Mouse (Mus musculus) testis, postnatal 14 days (tissue): Measurements from ENCODE around the gene Ap1b1.

ENCODE experiments used
- DNase-seq: peaks from one replicate; pipeline ENCODE4 v3.0.0; 2021; ENCODE audit warnings: low spot score

Ap1b1 gene

DNA sequence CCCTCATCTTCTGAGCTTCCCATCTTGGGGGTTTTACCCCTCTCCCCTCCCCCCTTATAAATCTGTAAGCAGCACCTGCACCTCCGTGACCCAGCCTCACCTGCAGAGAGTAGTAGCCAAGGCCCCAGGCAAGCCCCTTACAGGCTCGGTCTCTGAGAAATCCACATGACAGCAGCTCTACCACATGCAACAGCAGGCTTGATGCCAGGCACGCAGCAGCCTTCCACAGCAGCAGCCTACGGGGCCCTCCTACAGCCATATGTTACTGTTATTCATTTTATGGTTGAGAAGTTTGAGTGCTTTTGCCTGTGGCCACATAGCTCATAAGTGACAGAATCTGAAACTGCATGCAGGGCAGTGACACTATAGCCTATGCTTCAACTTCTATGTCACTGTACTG, 48.8 kb downstream of the Ap1b1 start:
- no peak for DNase-seq

DNA sequence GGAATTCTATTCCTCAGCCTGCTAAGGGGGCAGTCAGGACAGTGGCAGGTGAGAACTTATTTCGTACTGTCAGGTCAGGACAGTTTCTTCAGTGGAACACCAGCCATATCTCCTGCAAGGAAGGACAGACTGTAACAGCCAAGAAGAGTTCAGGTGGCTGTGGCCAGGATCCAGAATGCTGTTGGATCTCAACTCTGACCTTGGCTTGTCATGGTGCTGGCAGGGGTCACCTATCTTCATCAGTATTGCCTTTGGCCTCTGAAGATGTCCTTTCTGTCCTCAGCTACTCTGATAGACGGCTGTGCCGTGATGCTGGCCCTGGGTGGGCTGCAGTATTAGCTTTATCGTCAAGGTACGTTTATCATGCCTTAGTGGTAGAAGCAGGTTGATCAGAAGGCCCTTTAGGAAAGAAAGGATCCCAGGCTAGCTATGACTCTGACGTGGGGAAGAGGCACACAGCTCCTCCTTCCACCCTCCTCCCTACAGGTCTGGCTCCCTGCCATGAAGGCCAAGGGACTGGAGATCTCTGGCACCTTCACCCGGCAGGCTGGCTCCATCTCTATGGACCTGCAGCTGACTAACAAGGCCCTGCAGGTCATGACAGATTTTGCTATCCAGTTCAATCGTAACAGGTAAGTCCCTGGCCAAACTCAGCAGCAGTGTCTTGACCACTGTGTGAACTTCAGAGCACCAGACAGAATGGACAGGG, 50.7 kb downstream of the Ap1b1 start:
- no peak for DNase-seq

DNA sequence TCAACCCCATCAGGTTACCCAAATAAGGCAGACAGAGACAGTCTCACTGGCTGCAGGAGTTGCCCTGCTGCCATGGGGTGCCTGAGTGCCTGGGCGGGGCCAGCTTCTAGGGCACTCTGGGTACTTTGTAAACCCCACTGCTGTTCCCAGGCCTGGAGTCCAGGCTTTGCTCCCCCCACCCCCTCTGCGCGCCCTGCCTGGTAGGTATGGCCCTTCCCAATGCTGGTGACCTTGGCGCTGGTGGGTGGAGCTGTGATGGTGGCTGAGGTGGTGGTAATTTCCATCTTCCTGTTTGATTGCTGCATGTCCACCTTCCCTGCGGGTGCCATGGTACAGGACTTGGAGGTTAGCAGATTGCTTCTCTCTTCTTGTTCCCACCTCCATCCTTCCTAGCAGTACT, 54.0 kb downstream of the Ap1b1 start:
- no peak for DNase-seq

DNA sequence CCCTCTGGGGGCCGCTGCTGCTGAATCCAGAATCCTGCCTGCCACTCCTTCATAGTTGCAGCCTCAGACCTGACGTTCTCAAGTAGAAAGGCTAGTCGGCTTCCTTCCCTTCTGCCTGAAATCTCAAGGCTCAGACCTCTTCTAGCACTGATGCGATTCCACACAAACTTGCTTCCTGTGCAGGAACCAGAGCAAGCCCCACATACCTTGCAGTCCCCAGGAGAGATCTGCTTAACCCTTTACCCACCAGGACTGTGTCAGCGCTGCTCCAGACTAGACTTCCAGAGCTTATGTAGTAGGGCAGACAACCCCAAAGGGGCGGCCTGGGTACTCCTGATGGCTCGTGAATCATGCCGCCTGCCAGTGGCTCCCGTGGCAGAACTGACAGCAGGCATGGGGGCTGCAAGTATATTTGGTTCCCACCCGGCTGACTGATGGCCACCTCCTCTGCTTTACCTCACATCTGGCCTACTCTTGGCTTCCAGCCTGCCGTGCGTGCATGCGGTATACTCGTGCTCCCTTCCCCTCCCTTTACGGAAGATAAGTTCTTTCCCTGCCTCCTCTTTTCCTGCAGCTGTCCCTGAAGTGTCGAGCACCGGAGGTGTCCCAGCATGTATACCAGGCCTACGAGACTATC, 54.6 kb downstream of the Ap1b1 start:
- no peak for DNase-seq

DNA sequence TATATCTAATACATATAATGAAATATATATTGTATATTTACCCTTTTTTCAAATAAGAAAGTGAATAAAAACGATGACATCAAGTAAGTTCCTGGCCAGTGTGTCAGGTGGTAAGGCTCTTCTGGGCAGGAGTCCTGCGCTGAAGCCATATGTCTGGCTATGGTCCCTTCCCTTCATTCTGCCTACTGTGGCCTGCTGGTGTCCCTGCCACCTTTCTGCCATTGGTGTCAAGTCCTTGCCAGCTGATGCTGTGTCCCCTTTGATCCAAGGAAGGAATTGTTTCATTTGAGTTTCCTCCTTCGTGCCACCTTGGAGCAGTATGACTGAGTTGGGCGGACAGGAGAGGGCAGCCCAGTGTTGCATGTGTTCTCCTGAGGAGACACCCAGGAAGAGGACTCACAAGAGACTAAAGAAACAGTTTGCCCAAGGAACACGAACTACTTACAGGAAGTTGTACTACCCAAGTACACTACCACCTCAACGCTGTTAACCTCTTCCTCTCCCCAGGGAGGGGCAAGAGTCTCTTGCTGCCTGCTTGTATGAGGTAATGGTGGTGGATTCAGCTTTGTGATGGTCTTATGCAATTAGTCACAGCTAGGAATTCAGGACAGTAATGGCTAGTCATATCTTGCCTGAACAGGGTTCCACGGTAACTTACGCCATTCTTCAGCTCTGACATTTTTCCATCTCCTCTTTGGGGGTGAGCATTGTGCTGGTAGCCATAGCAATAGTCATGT, 56.2 kb downstream of the Ap1b1 start:
- DNase-seq: no peak

DNA sequence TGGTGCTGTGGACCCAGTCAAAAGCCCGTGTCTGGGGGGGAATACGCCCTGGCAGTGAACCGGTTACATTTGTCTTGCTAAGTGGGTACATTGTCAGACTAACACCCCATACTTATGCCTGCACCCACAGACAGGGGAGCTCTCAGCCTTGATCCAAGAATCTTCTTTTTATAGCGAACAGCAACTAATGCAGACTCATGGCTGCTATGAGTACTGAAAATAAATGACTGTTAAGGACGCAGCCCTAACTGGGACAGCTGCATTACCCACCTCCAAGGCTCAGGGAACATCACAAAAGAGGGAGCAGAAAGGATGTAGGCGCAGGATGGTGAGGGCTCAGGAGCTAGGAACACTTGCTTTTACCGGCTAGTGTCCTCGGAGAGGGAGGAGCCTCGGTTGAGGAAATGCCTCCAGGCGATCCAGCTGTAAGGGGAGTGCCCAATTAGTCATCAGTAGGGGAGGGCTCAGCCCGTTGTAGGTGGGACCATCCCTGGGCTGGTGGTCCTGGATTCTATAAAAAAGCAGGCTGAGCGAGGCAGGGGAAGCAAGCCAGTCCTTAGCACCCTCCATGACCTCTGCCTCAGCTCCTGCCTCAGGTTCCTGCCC, 59.8 kb downstream of the Ap1b1 start:
- DNase-seq: no peak

DNA sequence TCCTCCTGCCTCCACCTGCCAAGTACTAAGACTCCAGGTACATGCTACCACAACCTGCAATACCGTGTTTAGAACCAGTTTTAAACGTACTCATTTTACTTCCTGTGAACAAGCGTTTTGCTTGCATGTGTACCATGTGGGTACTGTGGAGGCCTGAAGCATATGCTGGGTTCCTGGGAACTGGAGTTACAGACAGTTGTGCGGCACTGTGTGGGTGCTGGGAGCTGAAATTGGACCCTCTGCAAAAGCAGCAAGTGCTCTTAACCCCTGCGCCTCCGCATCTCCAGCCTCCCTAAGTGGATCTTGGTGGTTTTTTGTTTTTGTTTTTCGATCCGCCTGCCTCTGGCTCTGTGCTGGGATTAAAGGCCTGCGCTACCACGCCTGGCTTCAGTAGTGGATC, 65.0 kb downstream of the Ap1b1 start:
- DNase-seq: no peak

DNA sequence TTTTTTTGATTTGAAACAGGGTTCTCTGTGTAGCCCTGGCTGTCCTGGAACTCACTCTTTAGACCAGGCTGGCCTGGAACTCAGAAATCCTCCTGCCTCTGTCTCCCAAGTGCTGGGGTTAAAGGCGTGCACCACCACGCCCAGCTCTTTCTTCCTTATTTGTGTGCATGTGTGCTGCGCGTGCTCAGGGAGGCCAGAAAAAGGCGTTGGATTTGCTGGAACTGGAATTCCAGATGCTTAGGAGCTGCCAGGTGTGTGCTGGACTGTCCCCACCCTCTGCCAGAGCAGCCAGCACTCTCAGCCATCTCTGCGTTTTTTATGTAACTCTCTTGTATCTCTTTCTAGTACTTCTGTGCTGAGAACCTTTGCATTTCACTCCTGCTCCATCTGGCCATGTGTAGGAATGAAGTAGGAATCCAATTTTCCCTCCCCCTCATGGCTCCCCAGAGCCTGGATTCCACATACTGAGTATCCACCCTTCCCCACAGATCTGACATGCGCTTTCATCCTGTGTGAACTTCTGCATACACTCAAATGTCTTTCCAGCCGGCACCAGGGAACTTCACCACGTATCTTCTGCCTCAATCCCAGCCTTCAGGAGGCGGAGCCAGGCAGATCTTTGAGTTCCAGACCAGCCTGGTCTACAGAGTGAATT, 65.7 kb downstream of the Ap1b1 start:
- DNase-seq: no peak

DNA sequence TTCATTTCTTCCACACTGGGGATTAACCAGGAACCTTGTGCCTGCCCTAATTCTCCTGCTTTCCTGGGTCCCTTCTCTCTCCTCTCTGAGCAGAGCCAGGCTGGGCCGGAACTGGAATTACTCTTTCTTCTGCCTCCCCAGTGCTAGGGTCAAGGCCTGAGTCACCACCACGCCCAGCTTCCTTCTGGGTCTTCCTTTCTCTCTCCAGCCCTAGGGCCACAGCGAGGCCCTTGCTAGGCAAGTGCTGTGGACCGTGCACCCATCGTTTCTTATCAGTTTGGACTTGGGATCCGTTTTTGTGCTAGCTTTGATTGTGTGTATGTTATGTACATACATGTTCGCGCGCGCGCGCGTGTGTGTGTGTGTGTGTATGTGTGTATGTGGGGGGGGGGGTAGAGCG, 67.5 kb downstream of the Ap1b1 start:
- DNase-seq: no peak

DNA sequence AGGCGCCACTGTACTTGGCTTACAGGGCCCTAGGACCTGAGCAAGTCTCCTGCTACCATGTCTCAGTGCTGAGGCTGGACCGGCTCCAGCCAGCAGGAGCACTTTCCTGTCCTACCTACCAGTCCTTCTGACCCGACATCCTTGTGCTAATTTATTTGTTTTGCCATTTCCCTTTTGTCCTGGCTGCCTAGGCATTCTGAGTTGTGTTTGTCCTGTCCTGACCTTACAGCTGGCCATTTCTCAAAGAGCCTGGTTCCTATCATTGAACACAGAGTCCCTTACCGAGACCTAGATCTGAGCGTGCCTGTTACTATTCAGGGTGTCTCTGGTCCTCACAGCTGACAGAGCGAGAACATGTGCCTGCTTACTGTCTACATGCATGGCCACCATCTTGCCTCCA, 68.2 kb downstream of the Ap1b1 start:
- DNase-seq: no peak

DNA sequence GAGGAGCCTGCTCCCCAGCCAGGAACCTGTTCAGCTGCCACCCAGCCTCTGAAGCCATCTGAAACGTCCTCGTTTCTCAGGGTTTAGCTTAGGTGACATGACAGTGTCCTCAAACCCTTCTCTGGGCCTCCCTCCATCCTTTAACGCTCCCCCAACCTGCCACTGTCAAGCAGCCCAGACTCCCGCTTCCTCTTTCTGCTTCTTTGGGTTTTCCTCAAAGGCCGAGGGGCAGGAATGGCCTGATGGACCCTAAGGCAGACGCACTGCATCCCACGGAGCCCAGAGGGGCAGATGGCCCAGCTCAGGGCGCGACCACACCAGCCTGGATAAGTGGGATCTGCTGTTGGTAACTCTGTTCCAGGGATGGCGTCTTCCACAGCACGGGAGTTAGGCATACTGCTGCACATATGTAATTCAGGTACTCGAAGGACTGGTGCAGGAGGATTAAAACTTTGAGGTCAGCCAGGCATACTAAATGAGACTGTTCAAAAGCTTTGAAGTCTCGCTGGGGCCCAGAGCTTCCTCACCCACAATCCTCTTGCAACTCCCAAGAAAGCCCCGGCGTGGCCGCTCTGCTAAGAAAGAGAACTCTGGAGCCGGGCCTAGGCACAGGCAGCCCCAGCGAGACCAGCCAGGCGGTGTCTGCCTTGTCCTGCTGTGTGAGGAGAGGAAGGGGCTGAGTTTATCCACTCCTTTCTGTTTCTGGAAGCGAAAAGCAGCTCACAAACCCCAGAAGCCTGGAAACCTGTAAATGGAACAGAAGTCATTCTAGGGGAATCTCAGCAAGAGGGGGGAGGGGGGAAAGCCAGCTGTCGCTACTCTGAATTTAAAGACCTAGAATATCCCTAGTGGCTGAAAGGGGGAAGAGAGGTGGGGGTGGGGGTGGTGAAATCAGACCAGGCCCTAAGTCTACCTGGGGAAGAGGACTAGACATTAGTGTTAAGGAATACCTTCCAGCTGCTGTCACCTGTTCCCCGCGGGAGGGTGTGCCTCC, 69.6 kb downstream of the Ap1b1 start:
- DNase-seq: no peak

DNA sequence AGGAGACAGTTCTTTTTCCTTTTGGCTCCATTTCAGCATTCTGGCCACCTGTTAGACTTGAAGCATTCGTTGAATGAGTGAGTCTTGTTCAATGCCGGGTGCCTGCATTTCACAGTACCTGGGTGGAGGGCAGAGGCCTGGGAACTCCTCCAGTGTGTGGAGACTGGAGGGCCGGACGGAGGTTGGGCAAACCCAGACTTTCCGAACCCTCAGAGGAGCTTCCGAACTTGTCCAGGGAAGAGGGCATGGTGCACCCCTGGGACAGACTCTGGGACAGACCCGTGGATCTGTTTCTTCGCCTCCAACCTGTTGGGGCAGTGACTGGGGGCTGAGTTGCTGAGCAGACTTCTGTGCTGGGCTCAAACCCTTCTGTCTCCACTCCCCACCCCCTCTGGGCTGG, 70.4 kb downstream of the Ap1b1 start:
- no peak for DNase-seq

DNA sequence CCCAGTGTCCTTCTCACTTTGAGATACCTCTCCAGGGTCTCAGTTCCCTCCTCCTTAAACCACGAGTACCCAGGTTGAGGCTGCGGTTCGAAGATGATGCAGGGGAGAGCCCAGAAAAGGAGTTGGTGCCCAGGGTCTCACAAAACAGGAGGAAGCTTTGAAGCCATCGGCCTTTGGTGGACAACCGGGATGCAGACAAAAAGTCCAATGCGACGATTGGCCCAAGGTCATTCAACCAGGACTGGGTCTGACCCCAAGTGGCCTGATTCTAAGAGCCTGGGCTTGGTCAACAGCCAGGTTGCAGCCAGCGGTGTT, 70.9 kb downstream of the Ap1b1 start:
- DNase-seq: no peak

DNA sequence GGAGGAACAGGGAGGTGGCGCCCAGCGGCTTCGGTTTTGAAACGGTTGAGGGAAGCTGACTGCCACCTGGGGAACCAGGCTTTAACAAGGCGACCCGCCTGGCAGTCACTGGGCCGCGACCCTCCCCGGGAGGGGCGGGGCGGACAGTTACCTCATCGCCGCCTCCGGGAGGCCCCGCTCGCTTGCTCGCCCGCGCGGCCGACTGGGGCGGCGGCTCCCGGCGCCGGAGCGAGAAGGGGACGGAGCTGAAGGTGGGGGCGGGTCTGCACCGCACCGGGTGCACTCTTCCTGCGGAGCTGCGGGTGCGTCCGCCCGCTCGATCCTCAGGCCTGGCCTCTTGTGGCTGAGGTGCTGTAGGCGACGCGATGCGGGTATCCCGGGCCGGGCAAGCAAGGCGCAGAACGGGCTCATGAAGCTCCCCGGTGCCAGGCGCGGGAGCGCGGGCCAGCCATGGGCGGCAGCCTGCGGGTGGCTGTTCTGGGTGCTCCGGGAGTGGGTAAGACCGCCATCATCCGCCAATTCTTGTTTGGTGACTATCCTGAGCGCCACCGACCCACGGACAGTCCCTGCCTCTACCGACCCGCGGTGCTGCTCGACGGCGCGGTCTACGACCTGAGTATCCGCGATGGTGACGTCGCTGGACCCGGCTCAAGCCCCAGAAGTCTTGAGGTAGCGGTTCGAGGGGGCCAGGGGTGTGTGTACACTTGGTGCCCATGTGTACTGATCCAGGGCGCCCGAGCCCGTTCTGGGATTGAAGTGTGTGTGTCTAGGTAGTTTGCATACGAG, 71.4 kb downstream of the Ap1b1 start, which contains the start of gene Rasl10a:
Rasl10a (plus strand) TSS at position 273 of the 786 bp plus-strand sequence.
- DNase-seq: peak; percentile 54

DNA sequence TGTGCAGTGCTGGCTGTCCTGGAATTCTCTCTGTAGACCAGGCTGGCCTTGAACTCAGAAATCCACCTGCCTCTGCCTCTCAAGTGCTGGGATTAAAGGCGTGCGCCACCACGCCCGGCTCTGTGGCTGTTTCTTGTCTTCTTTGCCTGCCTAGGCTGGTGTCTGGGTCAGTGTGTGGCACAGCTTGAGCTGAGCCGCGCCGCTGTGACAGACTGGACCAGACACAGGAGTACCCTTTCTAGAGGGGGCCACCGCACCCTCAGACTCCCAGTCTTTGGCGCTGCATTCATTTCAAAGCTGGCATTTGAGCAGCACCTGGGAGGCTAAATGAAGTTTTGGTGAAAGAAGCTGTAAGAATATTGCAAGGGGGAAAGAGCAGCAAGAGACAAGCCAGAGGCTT, 72.2 kb downstream of the Ap1b1 start:
- no peak for DNase-seq

DNA sequence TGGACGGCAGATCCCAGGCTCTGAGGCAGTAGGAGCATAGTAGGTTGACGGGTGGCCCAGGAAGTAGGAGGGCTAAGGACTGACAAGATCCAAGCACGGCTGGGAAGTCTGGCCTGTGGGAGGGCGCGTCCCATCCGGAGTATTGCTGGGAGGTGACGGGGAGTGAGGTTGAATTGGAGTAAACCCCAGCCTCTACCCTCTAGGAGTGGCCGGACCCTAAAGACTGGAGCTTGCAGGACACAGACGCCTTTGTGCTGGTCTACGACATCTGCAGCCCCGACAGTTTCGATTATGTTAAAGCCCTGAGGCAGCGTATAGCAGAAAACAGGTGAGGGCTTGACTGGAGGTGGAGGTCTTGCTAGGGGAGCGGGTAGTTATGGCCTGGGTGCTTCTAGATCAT, 72.6 kb downstream of the Ap1b1 start:
- DNase-seq: peak; percentile 45

DNA sequence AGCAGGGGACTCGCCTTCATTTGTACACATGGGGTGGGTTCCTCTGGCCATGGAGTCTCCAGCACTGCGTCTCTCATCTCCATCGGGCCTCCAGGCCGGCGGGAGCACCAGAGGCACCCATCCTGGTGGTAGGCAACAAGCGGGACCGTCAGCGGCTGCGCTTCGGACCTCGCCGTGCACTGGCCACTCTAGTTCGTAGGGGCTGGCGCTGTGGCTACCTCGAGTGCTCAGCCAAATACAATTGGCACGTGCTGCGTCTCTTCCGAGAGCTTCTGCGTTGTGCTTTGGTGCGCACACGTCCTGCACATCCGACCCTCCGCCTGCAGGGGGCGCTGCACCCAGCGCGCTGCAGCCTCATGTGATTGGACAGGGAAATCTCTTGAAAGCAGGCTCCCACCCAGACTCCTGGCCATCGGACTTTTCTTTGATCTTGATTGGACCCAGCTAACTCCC, 73.1 kb downstream of the Ap1b1 start:
- peak; percentile 76 for DNase-seq

DNA sequence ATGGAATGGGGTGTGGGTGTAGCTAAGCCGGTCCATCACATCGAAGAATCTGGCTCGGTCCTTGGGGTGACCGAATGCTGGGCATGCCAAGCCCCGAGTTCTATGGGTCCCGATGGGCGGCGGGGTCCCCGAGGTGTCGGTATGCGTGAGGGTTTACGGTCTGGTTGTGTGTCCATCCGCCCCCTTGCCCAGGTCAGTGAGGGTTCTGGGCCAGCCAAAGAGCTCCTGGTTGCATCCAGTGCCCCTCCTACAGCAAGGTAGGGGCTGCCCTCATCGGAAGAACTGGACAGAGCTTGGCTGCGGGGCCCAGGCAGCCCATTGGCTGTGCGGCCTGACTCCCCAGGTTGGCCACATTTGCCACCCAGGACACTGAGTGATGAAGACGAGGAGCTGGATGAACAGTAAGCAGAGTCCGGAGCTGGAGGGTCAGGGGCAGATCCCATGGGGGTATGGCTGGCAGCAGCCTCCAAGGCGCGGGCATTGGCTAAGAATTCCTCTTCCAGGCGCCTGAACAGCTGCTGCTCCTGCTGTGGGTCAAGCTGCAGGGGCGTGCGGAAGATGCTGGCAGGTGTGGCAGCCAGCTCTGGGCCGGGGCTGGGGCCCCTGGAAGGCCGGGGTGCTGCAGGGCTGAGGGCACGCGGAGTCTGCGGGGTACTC, 74.3 kb downstream of the Ap1b1 start:
- DNase-seq: no peak

DNA sequence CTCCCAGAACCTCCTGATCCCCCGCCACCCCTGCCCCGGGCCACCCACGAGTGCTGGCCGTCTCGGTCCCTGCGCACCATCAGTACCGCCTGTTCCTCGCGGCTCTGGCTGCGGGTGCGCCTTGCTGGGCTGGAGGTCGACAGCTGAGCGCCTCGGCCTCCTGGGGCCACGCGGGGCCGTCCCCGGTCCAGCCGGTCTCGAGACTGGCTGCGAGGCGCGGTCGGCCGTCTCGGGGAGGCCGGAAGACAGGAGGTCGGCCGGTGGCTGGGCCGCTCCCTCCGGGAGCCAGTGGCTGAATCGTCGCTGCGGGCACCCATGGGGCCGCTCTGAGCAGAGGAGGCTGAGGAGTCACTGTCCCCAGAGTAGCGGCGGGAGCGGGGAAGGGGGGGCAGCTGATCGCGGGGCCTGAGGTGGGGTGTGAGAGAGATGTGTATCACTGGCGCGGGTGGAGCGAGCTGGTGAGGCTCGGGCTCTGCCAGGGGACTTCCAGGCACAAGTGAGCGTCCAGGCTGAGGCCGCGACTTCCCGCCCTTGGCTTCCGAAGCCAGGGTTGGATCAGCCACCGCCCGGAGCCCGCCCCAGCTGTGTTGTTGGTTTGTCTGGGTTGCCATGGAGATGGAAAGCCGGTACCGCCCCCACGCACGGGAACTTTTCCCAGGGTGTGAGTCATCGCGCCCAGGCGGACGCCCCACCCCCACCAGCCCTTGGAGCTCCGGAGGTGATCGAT, 75.0 kb downstream of the Ap1b1 start:
- peak; percentile 91 for DNase-seq
